Mouse (Mus musculus) heart, adult 9 months (tissue): ENCODE measurements at regions not wholly inside any gene's neighbourhood (a gene's known extent, or its start where the extent isn't known, plus 50 kb on each side); places are given as distances from the start of the nearest gene placed in this dataset.

Experiments used
- DNase-seq, 2 experiments: peaks; one replicate each; pipeline ENCODE4 v3.0.0; 2022; ENCODE audit warnings: low spot score in 2 of 2

GRCm38 (mm10) chr8:49441270-49441669, 597.5 kb upstream of the Tenm3 start:
- DNase-seq: no peak

- DNase-seq: no peak
Observed at GRCm38 (mm10) chr8:49396519-49396918, 552.8 kb upstream of the Tenm3 start.

- no peak for DNase-seq
Observed at GRCm38 (mm10) chr8:49395029-49395428, 551.3 kb upstream of the Tenm3 start.

GRCm38 (mm10) chr8:49389525-49389924, 545.8 kb upstream of the Tenm3 start:
- DNase-seq: no peak

GRCm38 (mm10) chr8:49387587-49387986, 543.8 kb upstream of the Tenm3 start:
- DNase-seq: no peak

- no peak for DNase-seq
Observed at GRCm38 (mm10) chr8:49372686-49373085, 528.9 kb upstream of the Tenm3 start.

- no peak for DNase-seq
Observed at GRCm38 (mm10) chr8:49362682-49363081, 518.9 kb upstream of the Tenm3 start.

- no peak for DNase-seq
Observed at GRCm38 (mm10) chr8:49361443-49361842, 517.7 kb upstream of the Tenm3 start.

- no peak for DNase-seq
Observed at GRCm38 (mm10) chr8:49360121-49360520, 516.4 kb upstream of the Tenm3 start.

GRCm38 (mm10) chr8:49359671-49360070, 515.9 kb upstream of the Tenm3 start:
- no peak for DNase-seq

- DNase-seq: no peak
Observed at GRCm38 (mm10) chr8:49348602-49349001, 504.9 kb upstream of the Tenm3 start.

GRCm38 (mm10) chr8:49338716-49339115, 495.0 kb upstream of the Tenm3 start:
- no peak for DNase-seq

GRCm38 (mm10) chr8:49326980-49327379, 483.2 kb upstream of the Tenm3 start:
- no peak for DNase-seq

- no peak for DNase-seq
Observed at GRCm38 (mm10) chr8:49321404-49321803, 477.7 kb upstream of the Tenm3 start.

- no peak for DNase-seq
Observed at GRCm38 (mm10) chr8:49313483-49314278, 469.9 kb upstream of the Tenm3 start.

- DNase-seq: no peak
Observed at GRCm38 (mm10) chr8:49312816-49313215, 469.1 kb upstream of the Tenm3 start.

GRCm38 (mm10) chr8:49282401-49282800, 438.6 kb upstream of the Tenm3 start:
- DNase-seq: no peak

- no peak for DNase-seq
Observed at GRCm38 (mm10) chr8:49281254-49281653, 437.5 kb upstream of the Tenm3 start.

- DNase-seq: no peak
Observed at GRCm38 (mm10) chr8:49274031-49274430, 430.3 kb upstream of the Tenm3 start.

- DNase-seq: no peak
Observed at GRCm38 (mm10) chr8:49273109-49273508, 429.4 kb upstream of the Tenm3 start.

GRCm38 (mm10) chr8:49263416-49263815, 419.7 kb upstream of the Tenm3 start:
- no peak for DNase-seq

- DNase-seq: no peak
Observed at GRCm38 (mm10) chr8:49262797-49263196, 419.0 kb upstream of the Tenm3 start.

GRCm38 (mm10) chr8:49255954-49256353, 412.2 kb upstream of the Tenm3 start:
- DNase-seq: no peak

GRCm38 (mm10) chr8:49254311-49254828, 410.6 kb upstream of the Tenm3 start:
- DNase-seq: no peak
